Mouse (Mus musculus): ENCODE data around the gene Vmn1r235. TPM values are rescaled to one million over a fixed set of nuclear protein-coding genes. Genes with fewer than 3 reads are reported as not detected.
"Not testable (repeated sequence)": the region's sequence is repeated elsewhere in the genome, so short reads cannot be mapped to it uniquely, and the experiment has no call there.

Gene Vmn1r235
- not detected in 2 replicates for total RNA-seq (2014; fragmentation: Nextera tagmentation)
- total RNA-seq (2017): 0.05 and 0.12 TPM in 2 replicates
- polyA plus RNA-seq (2012): not detected in 2 replicates

- H3K4me3 ChIP-seq (ENCODE audit: low read depth, low read length): no peak within 1 kb of the TSS
- H3K4me1 ChIP-seq (ENCODE audit: insufficient read depth, low read depth, low read length): no peaks in the 10 kb centered on the region
- no peaks in the 10 kb centered on the region for H3K36me3 ChIP-seq (replicated peaks)
- no peak for ATAC-seq (ENCODE audit: extremely low read depth, insufficient number of reproducible peaks, low FRiP score, poor library complexity, severe bottlenecking)
- no peak for DNase-seq (ENCODE audit: low spot score)
- H3K27me3 ChIP-seq (ENCODE audit: insufficient read depth, low read length): no peaks in the 10 kb centered on the region
- TF ChIP-seq POLR2AphosphoS5 (IDR thresholded peaks at IDR 0.05; ENCODE audit: insufficient replicate concordance, low read depth, low read length): no peak
- TF ChIP-seq GATA1 (IDR thresholded peaks at IDR 0.05; ENCODE audit: borderline replicate concordance, low read length): no peak
- no peak for TF ChIP-seq GATA2 (IDR thresholded peaks at IDR 0.05; ENCODE audit: borderline replicate concordance, low read depth, low read length)
- no peak for TF ChIP-seq CTCF (IDR thresholded peaks at IDR 0.05; ENCODE audit: low read depth, low read length)
- no peak for TF ChIP-seq TAL1 (conservative IDR thresholded peaks at IDR 0.05; ENCODE audit: low read depth, low read length)
- no peaks in the 10 kb centered on the region for H3K9me3 ChIP-seq (replicated peaks)
These were observed at the start of gene Vmn1r235 for GRCm38 (mm10) chr17:21256111-21256510. Vmn1r235 (plus strand) TSS chr17:21256411.

GRCm38 (mm10) chr17:21211081-21211480 is 45.1 kb upstream of the Vmn1r235 start:
- not testable (repeated sequence) for ATAC-seq (ENCODE audit: extremely low read depth, insufficient number of reproducible peaks, low FRiP score, poor library complexity, severe bottlenecking); H3K36me3 ChIP-seq (replicated peaks); H3K4me1 ChIP-seq (ENCODE audit: insufficient read depth, low read depth, low read length); H3K9me3 ChIP-seq (replicated peaks); H3K27me3 ChIP-seq (ENCODE audit: insufficient read depth, low read length); H3K4me3 ChIP-seq (ENCODE audit: low read depth, low read length); DNase-seq (ENCODE audit: low spot score)

GRCm38 (mm10) chr17:21225787-21226186 is 30.4 kb upstream of the Vmn1r235 start, which contains the start of gene Vmn1r234:
Vmn1r234 (plus strand) TSS chr17:21226087.
- TF ChIP-seq CTCF (IDR thresholded peaks at IDR 0.05; ENCODE audit: low read depth, low read length) (no peak), POLR2AphosphoS5 (IDR thresholded peaks at IDR 0.05; ENCODE audit: insufficient replicate concordance, low read depth, low read length) (no peak), GATA1 (IDR thresholded peaks at IDR 0.05; ENCODE audit: borderline replicate concordance, low read length) (no peak)
- DNase-seq (ENCODE audit: low spot score) (no peak), ATAC-seq (ENCODE audit: extremely low read depth, insufficient number of reproducible peaks, low FRiP score, poor library complexity, severe bottlenecking) (no peak)
- no peaks in the 10 kb centered on the region for H3K9me3 ChIP-seq (replicated peaks)
- no peaks in the 10 kb centered on the region for H3K4me1 ChIP-seq (ENCODE audit: insufficient read depth, low read depth, low read length)
- H3K4me3 ChIP-seq (ENCODE audit: low read depth, low read length): no peak within 1 kb of the TSS
- no peaks in the 10 kb centered on the region for H3K27me3 ChIP-seq (ENCODE audit: insufficient read depth, low read length)
- no peaks in the 10 kb centered on the region for H3K36me3 ChIP-seq (replicated peaks)

- ATAC-seq (ENCODE audit: extremely low read depth, insufficient number of reproducible peaks, low FRiP score, poor library complexity, severe bottlenecking): no peak
- TF ChIP-seq POLR2AphosphoS5 (IDR thresholded peaks at IDR 0.05; ENCODE audit: insufficient replicate concordance, low read depth, low read length) (no peak), GATA1 (IDR thresholded peaks at IDR 0.05; ENCODE audit: borderline replicate concordance, low read length) (no peak), GATA2 (IDR thresholded peaks at IDR 0.05; ENCODE audit: borderline replicate concordance, low read depth, low read length) (no peak)
- no peak for DNase-seq (ENCODE audit: low spot score)
These were observed 24.6 kb upstream of the Vmn1r235 start for GRCm38 (mm10) chr17:21231654-21232053.

GRCm38 (mm10) chr17:21272103-21272502 is 15.9 kb downstream of the Vmn1r235 start:
- H3K4me1 ChIP-seq (ENCODE audit: insufficient read depth, low read depth, low read length): no peaks in the 10 kb centered on the region
- ATAC-seq (ENCODE audit: extremely low read depth, insufficient number of reproducible peaks, low FRiP score, poor library complexity, severe bottlenecking) (peak; percentile 70), DNase-seq (ENCODE audit: low spot score) (peak; percentile 21)
- H3K27me3 ChIP-seq (ENCODE audit: insufficient read depth, low read length): peaks cover 5% of the 10 kb centered on the region; the same call in 1 of the 2 replicates
- TF ChIP-seq TAL1 (conservative IDR thresholded peaks at IDR 0.05; ENCODE audit: low read depth, low read length) (no peak), GATA2 (IDR thresholded peaks at IDR 0.05; ENCODE audit: borderline replicate concordance, low read depth, low read length) (no peak), GATA1 (IDR thresholded peaks at IDR 0.05; ENCODE audit: borderline replicate concordance, low read length) (no peak), CTCF (IDR thresholded peaks at IDR 0.05; ENCODE audit: low read depth, low read length) (no peak), POLR2AphosphoS5 (IDR thresholded peaks at IDR 0.05; ENCODE audit: insufficient replicate concordance, low read depth, low read length) (no peak)
- no peaks in the 10 kb centered on the region for H3K36me3 ChIP-seq (replicated peaks)
- no peak overlapping the region for H3K4me3 ChIP-seq (ENCODE audit: low read depth, low read length)
- no peaks in the 10 kb centered on the region for H3K9me3 ChIP-seq (replicated peaks)

More at GRCm38 (mm10) chr17:21231654-21232053, 24.6 kb upstream of the Vmn1r235 start:
- no peaks in the 10 kb centered on the region for H3K9me3 ChIP-seq (replicated peaks)
- H3K4me1 ChIP-seq (ENCODE audit: insufficient read depth, low read depth, low read length): no peaks in the 10 kb centered on the region
- H3K36me3 ChIP-seq (replicated peaks): no peaks in the 10 kb centered on the region
- H3K27me3 ChIP-seq (ENCODE audit: insufficient read depth, low read length): no peaks in the 10 kb centered on the region
- H3K4me3 ChIP-seq (ENCODE audit: low read depth, low read length): no peak overlapping the region

GRCm38 (mm10) chr17:21282642-21283041 is 26.4 kb downstream of the Vmn1r235 start, which contains the start of gene Vmn1r236:
Vmn1r236 (plus strand) TSS chr17:21282942.
- TF ChIP-seq GATA1 (IDR thresholded peaks at IDR 0.05; ENCODE audit: borderline replicate concordance, low read length) (no peak), GATA2 (IDR thresholded peaks at IDR 0.05; ENCODE audit: borderline replicate concordance, low read depth, low read length) (no peak), TAL1 (conservative IDR thresholded peaks at IDR 0.05; ENCODE audit: low read depth, low read length) (no peak), CTCF (IDR thresholded peaks at IDR 0.05; ENCODE audit: low read depth, low read length) (no peak), POLR2AphosphoS5 (IDR thresholded peaks at IDR 0.05; ENCODE audit: insufficient replicate concordance, low read depth, low read length) (no peak)
- no peaks in the 10 kb centered on the region for H3K4me1 ChIP-seq (ENCODE audit: insufficient read depth, low read depth, low read length)

GRCm38 (mm10) chr17:21284395-21284794 is 28.2 kb downstream of the Vmn1r235 start:
- no peak overlapping the region for H3K4me3 ChIP-seq (ENCODE audit: low read depth, low read length)
- H3K36me3 ChIP-seq (replicated peaks): no peaks in the 10 kb centered on the region
- no peaks in the 10 kb centered on the region for H3K9me3 ChIP-seq (replicated peaks)
- DNase-seq (ENCODE audit: low spot score) (no peak), ATAC-seq (ENCODE audit: extremely low read depth, insufficient number of reproducible peaks, low FRiP score, poor library complexity, severe bottlenecking) (no peak)
- TF ChIP-seq POLR2AphosphoS5 (IDR thresholded peaks at IDR 0.05; ENCODE audit: insufficient replicate concordance, low read depth, low read length) (no peak), GATA2 (IDR thresholded peaks at IDR 0.05; ENCODE audit: borderline replicate concordance, low read depth, low read length) (no peak), GATA1 (IDR thresholded peaks at IDR 0.05; ENCODE audit: borderline replicate concordance, low read length) (no peak)
- peaks cover 2% of the 10 kb centered on the region; the same call in 1 of the 2 replicates for H3K27me3 ChIP-seq (ENCODE audit: insufficient read depth, low read length)
- no peaks in the 10 kb centered on the region for H3K4me1 ChIP-seq (ENCODE audit: insufficient read depth, low read depth, low read length)

More at GRCm38 (mm10) chr17:21282642-21283041, 26.4 kb downstream of the Vmn1r235 start, which contains the start of gene Vmn1r236:
- ATAC-seq (ENCODE audit: extremely low read depth, insufficient number of reproducible peaks, low FRiP score, poor library complexity, severe bottlenecking): no peak
- DNase-seq (ENCODE audit: low spot score): no peak
- Histone ChIP-seq H3K9me3 (replicated peaks) (no peaks in the 10 kb centered on the region), H3K4me3 (ENCODE audit: low read depth, low read length) (no peak within 1 kb of the TSS), H3K27me3 (ENCODE audit: insufficient read depth, low read length) (peaks cover 2% of the 10 kb centered on the region; the same call in 1 of the 2 replicates), H3K36me3 (replicated peaks) (no peaks in the 10 kb centered on the region)

Measured in G1E (cell line).